In genomic region chr1:189689050-189689833, GRCm38 (mm10) we compare ENCODE assay signal across 9 mouse cellular contexts. TPM values are rescaled to one million over a fixed set of nuclear protein-coding genes. Genes with fewer than 3 reads are reported as not detected.
DNase-seq lines count a peak whose midpoint lies in the region; ATAC-seq lines count a peak whose summit lies in the region.
"Had no signal": no experiment of that assay in that cellular context is flagged by ENCODE, and none has a peak within 500 bp of the region (broad histone marks: within the 10 kb centered on the region; RNA-seq: fewer than 3 reads in every experiment).

No protein-coding gene starts in this region.

- H3K36me3 ChIP-seq in megakaryocyte, embryonic 14.5 days (replicated peaks; ENCODE audit: low read length): peaks cover 16% of the 10 kb centered on the region
- peaks cover 12% of the 10 kb centered on the region for H3K36me3 ChIP-seq in forebrain, embryonic 13.5 days (ENCODE audit: poor library complexity, severe bottlenecking)
- peaks cover 21% of the 10 kb centered on the region for H3K36me3 ChIP-seq in liver, embryonic 12.5 days
- H3K36me3 ChIP-seq in stomach, embryonic 16.5 days (ENCODE audit: control insufficient read depth, insufficient read depth, low read length): 0 out of 2 replicates have a peak, but pooled peaks cover 4% of the 10 kb centered on the region

- H3K9me3 ChIP-seq in megakaryocyte, embryonic 14.5 days: peaks cover 10% of the 10 kb centered on the region
- no peaks in the 10 kb centered on the region for H3K9me3 ChIP-seq in forebrain, embryonic 13.5 days (replicated peaks)
- no peaks in the 10 kb centered on the region for H3K9me3 ChIP-seq in liver, embryonic 12.5 days (replicated peaks)
- H3K9me3 ChIP-seq in stomach, embryonic 16.5 days (replicated peaks; ENCODE audit: control insufficient read depth, low read length): no peaks in the 10 kb centered on the region

- no peak for ATAC-seq in megakaryocyte, adult 5-6 weeks (ENCODE audit: poor library complexity, severe bottlenecking)
- ATAC-seq in forebrain, embryonic 13.5 days: no peak
- ATAC-seq in liver, embryonic 12.5 days: no peak
- no peak for ATAC-seq in stomach, embryonic 16.5 days (ENCODE audit: insufficient read depth, low FRiP score)
- ATAC-seq in CD4-positive, CD25-positive, alpha-beta regulatory T cell, adult 4 months: no peak

- DNase-seq in adrenal gland, adult 18-20 months (ENCODE audit: low spot score in 2 of 2): no peak
- DNase-seq in spleen, postnatal 4 days (ENCODE audit: low spot score in 2 of 2): no peak
- DNase-seq: thymus, postnatal 4 days had no signal

- WGBS in forebrain, embryonic 13.5 days: 15% methylated on average over 4 of the region's 4 CpGs
- 47% methylated on average over 4 of the region's 4 CpGs for WGBS in liver, embryonic 12.5 days (ENCODE audit: insufficient replicate concordance)
- WGBS in stomach, embryonic 16.5 days: 38% methylated on average over 4 of the region's 4 CpGs

- peaks cover 54% of the 10 kb centered on the region for H3K4me1 ChIP-seq in megakaryocyte, embryonic 14.5 days
- H3K4me1 ChIP-seq in forebrain, embryonic 13.5 days: peaks cover 41% of the 10 kb centered on the region
- peaks cover 30% of the 10 kb centered on the region for H3K4me1 ChIP-seq in liver, embryonic 12.5 days
- peaks cover 31% of the 10 kb centered on the region for H3K4me1 ChIP-seq in stomach, embryonic 16.5 days (ENCODE audit: control insufficient read depth, insufficient read depth, low read length)

- peak overlapping the region; percentile 90 for H3K4me2 ChIP-seq in forebrain, embryonic 13.5 days
- peak overlapping the region; percentile 89 for H3K4me2 ChIP-seq in liver, embryonic 12.5 days
- peak overlapping the region; percentile 69 for H3K4me2 ChIP-seq in stomach, embryonic 16.5 days (ENCODE audit: low read depth, low read length)

- 0 out of 2 replicates have a peak overlapping the region, but pooled peaks have one; percentile 10 for H3K27ac ChIP-seq in forebrain, embryonic 13.5 days
- H3K27ac ChIP-seq in liver, embryonic 12.5 days: peak overlapping the region; percentile 48; the same call in 1 of the 2 replicates
- H3K27ac ChIP-seq in stomach, embryonic 16.5 days (ENCODE audit: low read length): no peak overlapping the region

- peaks cover 2% of the 10 kb centered on the region for H3K27me3 ChIP-seq in megakaryocyte, embryonic 14.5 days (replicated peaks)
- no peaks in the 10 kb centered on the region for H3K27me3 ChIP-seq in forebrain, embryonic 13.5 days
- H3K27me3 ChIP-seq in liver, embryonic 12.5 days (replicated peaks): no peaks in the 10 kb centered on the region
- H3K27me3 ChIP-seq in stomach, embryonic 16.5 days (ENCODE audit: control insufficient read depth, insufficient read depth, low read length): no peaks in the 10 kb centered on the region

- peak overlapping the region; percentile 95 for H3K4me3 ChIP-seq in megakaryocyte, embryonic 14.5 days (replicated peaks)
- peak overlapping the region; percentile 86 for H3K4me3 ChIP-seq in forebrain, embryonic 13.5 days
- H3K4me3 ChIP-seq in liver, embryonic 12.5 days: peak overlapping the region; percentile 85
- peak overlapping the region; percentile 68 for H3K4me3 ChIP-seq in stomach, embryonic 16.5 days (replicated peaks; ENCODE audit: low read length)

- peak overlapping the region; percentile 55 for H3K9ac ChIP-seq in forebrain, embryonic 13.5 days
- H3K9ac ChIP-seq in liver, embryonic 12.5 days: peak overlapping the region; percentile 64
- H3K9ac ChIP-seq in stomach, embryonic 16.5 days (ENCODE audit: low read length): 0 out of 2 replicates have a peak overlapping the region, but pooled peaks have one; percentile 26

RNA-seq across cellular contexts. Expression of gene Cenpf, which starts 1.4 kb away (rescaled TPM):
- 1.2 TPM in 2 replicates for polyA plus RNA-seq in megakaryocyte, embryonic 14.5 days (2012; ENCODE audit: insufficient read depth, low replicate concordance)
- 38.7 and 40.5 TPM in 2 replicates for total RNA-seq in megakaryocyte, adult 5-6 weeks (2015)
- 47.4 and 82.1 TPM in 2 replicates for total RNA-seq in megakaryocyte, adult 5-6 weeks (2017)
- polyA plus RNA-seq in forebrain, embryonic 13.5 days (2015; fragmentation: Nextera tagmentation; extraction: Ambion mirVana): 119 and 123 TPM in 2 replicates
- polyA plus RNA-seq in liver, embryonic 12.5 days (2016; fragmentation: Nextera tagmentation; extraction: Ambion mirVana): 52.5 and 54.0 TPM in 2 replicates
- 55.9 and 56.0 TPM in 2 replicates for polyA plus RNA-seq in stomach, embryonic 16.5 days (2015; fragmentation: Nextera tagmentation; extraction: Ambion mirVana)
- total RNA-seq in adrenal gland, adult 18-20 months (2021): 1 to 10 TPM in 1 of 2 experiments, under 1 TPM in 1; 0.86 to 1.4 TPM
- 1 to 10 TPM; 1.7 to 4.8 TPM for polyA plus RNA-seq in CD4-positive, CD25-positive, alpha-beta regulatory T cell, adult 4 months (2017; shearing (Covaris generic))

RNA-seq across cellular contexts. Expression of gene Ptpn14, which starts 38.8 kb away (rescaled TPM):
- 0.15 and 0.39 TPM in 2 replicates for polyA plus RNA-seq in megakaryocyte, embryonic 14.5 days (2012; ENCODE audit: insufficient read depth, low replicate concordance)
- total RNA-seq in megakaryocyte, adult 5-6 weeks (2015): 0.02 and 0.09 TPM in 2 replicates
- total RNA-seq in megakaryocyte, adult 5-6 weeks (2017): 0.26 TPM in 1 of 2 replicates, not detected in the other
- polyA plus RNA-seq in forebrain, embryonic 13.5 days (2015; fragmentation: Nextera tagmentation; extraction: Ambion mirVana): 1.2 and 1.3 TPM in 2 replicates
- 0.70 and 0.86 TPM in 2 replicates for polyA plus RNA-seq in liver, embryonic 12.5 days (2016; fragmentation: Nextera tagmentation; extraction: Ambion mirVana)
- polyA plus RNA-seq in stomach, embryonic 16.5 days (2015; fragmentation: Nextera tagmentation; extraction: Ambion mirVana): 8.4 and 8.7 TPM in 2 replicates
- total RNA-seq in adrenal gland, adult 18-20 months (2021): 10 to 100 TPM; 13.5 to 19.8 TPM
- polyA plus RNA-seq in CD4-positive, CD25-positive, alpha-beta regulatory T cell, adult 4 months (2017; shearing (Covaris generic)): under 1 TPM; 0.11 to 0.38 TPM
